Mouse (Mus musculus): Measurements from ENCODE around the gene Lrrc26.

Lrrc26 gene

GRCm38 (mm10) chr2:25303931-25304656, 14.4 kb downstream of the Lrrc26 start:
- DNase-seq, result no peak

- DNase-seq, result peak; percentile 34
Observed at GRCm38 (mm10) chr2:25304657-25305541, 15.2 kb downstream of the Lrrc26 start.

GRCm38 (mm10) chr2:25305587-25306359, 16.1 kb downstream of the Lrrc26 start:
- DNase-seq, result no peak

GRCm38 (mm10) chr2:25310180-25310579, 20.5 kb downstream of the Lrrc26 start:
- no peak for DNase-seq

GRCm38 (mm10) chr2:25310969-25311368, 21.3 kb downstream of the Lrrc26 start:
- DNase-seq, result no peak

GRCm38 (mm10) chr2:25311491-25311891, 21.8 kb downstream of the Lrrc26 start:
- no peak for DNase-seq

- DNase-seq, result no peak
Observed at GRCm38 (mm10) chr2:25318119-25318966, 28.6 kb downstream of the Lrrc26 start.

GRCm38 (mm10) chr2:25318971-25319773, 29.5 kb downstream of the Lrrc26 start, which contains the start of gene Grin1:
Grin1 (minus strand) TSS chr2:25319187.
- DNase-seq, result peak; percentile 73

- DNase-seq, result no peak
Observed at GRCm38 (mm10) chr2:25320084-25320483, 30.4 kb downstream of the Lrrc26 start.

- no peak for DNase-seq
Observed at GRCm38 (mm10) chr2:25326036-25326435, 36.3 kb downstream of the Lrrc26 start.

GRCm38 (mm10) chr2:25328440-25328839, 38.7 kb downstream of the Lrrc26 start:
- peak; percentile 47 for DNase-seq

GRCm38 (mm10) chr2:25331470-25331869, 41.8 kb downstream of the Lrrc26 start:
- DNase-seq, result no peak

- peak; percentile 100 for DNase-seq
Observed at GRCm38 (mm10) chr2:25332286-25333160, 42.8 kb downstream of the Lrrc26 start, which contains the start of gene Man1b1. Man1b1 (plus strand) TSS chr2:25332338.

- DNase-seq, result no peak
Observed at GRCm38 (mm10) chr2:25333569-25333968, 43.9 kb downstream of the Lrrc26 start.

GRCm38 (mm10) chr2:25338303-25338702, 48.6 kb downstream of the Lrrc26 start:
- DNase-seq, result no peak

Data from kidney, postnatal 14 days (tissue).